Mouse (Mus musculus) mature B cell (primary cell): ENCODE results near the gene Tango6.

Experiments
- in situ Hi-C: fragments of 300-500 bp; cut with MboI; formaldehyde crosslinking; loops from 2 replicates; pipeline ENCODE4 v1.14.3; 2019

Gene Tango6

DNA sequence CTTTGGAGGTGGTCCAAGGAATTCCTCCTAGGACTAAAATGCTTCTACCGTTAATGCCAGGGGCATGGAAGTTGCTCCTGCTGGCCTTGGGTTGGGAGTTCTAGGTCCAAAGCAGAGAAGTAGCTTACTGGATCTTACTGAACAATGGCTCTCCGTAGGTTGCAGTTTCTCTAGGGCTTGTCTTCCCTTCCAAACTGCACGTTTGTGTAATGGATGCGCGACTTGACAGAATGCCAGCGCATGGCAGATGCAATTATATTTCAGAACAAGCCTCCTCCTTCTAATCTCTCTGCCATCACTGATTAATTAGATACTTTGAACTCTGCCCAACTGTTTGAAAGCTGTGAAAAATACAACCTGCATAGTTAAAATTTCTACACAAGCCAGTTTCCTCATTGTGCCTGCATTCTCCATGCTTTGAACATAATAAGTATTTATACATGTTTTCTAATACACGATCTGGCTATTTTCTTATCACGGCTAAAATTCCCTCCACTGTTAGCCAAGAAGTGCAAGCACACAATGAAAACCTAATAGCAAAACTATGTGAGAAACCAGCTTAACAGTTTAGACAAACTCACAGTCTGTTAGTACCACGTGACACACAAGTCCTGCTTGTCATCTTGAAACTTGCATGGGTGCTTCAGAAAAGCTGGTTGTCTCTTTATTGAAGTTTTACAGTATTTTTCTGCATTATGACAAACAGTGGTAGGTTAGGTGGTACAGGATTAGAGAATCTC is 133.7 kb downstream of the Tango6 start:
- in situ Hi-C loops = no loop called here

DNA sequence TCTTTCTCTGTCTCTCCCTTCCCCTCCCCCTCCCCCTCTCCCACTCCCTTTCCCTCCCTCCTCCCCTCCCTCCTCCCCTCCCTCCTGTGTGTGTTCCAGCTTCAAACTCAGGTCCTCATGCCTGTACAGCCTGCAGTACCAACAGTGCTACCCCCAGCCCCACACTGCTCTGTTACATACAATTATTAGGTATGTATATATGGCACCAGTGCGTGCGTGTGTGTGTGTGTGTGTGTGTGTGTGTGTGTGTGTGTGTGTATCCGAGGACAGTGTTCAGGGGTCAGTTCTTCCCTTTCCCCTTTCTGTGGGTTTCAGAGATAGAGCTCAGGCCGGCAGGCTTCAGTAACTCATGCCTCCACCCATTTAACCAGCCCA is 134.3 kb downstream of the Tango6 start:
- in situ Hi-C loops = no loop called here

DNA sequence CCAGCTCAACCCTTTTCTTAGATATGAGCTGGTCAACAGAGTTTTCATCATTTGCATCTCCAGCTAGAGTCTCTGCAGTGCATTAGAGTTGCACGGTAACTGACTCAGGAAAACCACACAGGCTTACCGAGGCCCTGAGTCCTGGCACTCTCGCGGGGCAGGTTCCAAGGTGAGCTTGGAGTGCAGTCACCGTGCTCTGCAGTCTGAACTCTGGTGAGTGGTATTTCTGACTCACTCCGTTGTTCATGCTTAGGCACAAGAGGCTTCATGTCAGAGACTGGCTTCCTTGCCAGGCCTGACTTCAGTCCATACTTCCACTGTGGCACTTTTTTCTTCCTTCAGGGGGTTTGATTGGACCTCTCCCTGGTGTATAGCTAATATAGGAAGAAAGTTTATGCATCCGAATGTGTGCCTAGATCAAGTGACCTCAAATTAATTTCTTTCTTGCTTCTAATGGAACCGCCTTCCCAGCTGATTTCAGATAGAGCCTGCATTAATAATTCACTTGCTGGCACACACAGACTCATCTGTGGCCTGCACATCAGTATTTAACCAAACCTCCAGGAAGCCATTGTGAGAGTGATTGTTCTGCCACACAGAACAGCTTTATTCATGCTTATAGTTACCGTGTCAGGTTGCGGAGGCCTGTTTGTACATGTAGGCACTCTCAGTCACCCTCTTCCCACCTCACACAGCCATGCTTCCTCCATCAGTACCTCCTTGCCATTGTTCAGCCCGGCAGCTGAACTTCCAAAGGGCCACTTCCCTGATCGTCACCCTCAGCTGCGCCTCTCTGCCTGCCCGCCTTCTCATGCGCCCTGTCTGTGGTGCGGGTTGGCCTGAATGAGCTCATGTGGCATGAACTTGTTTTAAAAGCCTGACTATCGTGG is 136.0 kb downstream of the Tango6 start:
- in situ Hi-C loops = no loop called here

DNA sequence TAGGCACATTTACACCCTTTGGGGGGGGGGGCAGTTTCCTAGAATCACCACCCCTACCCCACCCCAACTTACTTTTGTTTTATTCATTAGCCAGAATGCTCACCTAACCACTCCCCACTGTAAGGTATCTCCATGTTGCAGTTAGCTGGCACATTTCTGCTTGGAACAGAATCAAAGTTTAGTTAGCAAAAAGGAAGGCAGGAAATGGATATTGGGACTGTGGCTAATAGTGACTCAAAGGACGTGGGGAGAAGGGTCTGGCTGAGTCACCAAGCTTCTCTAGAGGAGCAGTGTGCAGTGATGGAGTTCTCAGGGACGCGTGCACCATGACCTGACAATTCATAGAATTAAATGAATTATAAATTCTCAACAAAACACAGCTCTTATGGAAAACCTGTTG is 136.7 kb downstream of the Tango6 start:
- in situ Hi-C loops = no loop called here

DNA sequence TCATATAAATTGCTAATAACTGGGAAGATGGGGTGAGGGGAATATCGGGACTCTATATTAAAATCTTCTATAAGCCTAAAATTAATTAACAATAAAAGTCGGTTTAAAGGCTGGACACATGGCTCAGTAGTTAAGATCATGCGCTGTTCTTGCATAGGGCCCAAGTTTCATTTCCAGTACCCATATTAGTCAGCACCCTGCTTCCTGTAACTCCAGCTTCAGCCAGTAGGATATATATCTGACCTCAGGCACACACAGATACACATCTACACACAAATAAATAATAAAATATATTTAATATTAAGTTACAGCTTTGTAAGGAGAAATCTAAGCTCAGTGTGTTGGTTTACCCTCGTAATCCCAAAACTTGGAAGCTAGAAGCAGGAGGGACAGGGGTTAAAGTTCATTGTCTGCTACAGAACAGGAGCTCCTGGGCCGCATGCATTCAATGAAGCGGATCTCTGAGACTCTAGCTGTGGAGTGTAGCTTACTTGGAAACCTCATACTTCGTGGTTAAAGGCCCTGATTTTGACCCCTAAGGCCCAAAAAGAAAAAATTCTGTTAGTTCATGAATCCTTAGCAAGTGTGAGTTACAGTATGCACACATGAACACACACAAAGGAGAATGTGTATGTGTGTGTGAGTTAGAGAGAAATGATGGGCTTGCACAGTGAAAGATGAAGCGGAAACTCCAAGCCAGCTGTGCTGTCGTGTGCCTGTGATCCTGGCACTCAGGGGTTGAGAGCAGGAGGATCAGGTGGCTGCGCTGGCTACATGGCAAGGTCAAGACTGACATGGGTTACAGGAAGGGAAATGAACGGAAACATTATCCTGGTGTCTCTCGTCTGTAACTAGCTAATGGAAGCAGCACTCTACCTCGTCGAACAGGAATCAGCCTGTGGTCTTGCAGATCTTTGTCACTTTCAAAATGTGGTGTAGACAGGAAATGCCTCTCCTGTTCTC is 138.0 kb downstream of the Tango6 start:
- in situ Hi-C loops = no loop called here

DNA sequence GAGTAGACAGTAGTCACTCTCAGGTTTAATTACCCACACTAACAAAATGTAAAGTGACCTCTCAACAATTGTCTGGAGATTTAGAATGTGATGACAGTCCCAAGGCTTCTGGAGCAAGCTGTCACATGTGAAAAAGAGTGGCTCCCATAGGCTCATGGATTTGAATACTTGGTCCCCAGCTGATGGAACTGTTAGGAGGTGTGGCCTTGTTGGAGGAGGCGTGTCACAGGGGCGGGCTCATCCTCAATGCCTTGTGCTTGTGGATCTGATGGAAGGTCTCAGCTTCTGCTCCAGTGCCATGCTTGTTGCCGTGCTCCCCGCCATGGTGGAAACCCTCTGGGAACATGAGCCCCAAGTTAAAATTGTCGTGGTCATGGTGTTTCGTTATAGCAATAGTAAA is 146.1 kb downstream of the Tango6 start:
- in situ Hi-C loops = no loop called here

DNA sequence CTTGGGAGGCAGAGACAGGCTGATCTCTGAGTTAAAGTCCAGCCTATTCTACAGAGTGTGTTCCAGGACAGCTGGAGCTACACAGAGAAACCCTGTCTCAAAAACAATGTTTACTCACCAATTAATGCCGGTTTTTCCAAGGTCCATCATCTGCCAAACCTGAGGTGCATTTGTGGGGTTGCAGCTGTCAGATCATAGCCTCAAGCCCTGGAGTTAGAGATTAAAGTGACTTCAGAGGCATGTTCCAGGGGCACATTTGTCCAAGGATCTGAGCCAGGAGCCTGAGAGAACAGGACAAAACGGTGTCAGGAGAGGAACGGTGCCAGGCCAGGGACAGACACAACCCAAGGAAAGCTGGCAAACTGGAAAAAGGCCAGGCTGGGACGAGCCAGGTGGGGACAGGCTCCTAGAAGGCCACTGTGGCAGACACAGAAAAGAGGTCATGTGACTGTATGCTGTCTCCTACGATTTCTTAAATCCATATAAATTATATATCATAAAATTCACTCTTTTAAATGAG is 146.7 kb downstream of the Tango6 start:
- in situ Hi-C loops = no loop called here

DNA sequence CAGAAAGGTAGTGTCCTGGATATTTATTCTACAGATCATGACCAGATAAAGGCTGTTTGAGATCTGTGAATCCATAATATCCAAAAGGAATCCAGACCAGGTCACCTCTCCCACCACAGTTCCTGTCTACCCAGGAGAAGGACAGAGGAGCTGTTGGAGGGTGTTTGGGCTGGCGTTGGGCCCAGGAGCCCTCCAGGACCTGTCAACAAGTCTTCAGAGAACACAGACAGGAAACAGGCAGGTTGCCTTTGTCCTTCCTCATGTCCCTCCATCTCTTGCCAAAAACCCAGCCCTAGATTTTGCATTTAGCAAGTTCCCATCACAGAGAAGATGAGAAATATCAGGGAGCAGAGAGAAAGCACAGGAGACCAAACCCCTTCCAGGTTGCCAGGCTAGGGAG is 152.0 kb downstream of the Tango6 start:
- in situ Hi-C loops = no loop called here

DNA sequence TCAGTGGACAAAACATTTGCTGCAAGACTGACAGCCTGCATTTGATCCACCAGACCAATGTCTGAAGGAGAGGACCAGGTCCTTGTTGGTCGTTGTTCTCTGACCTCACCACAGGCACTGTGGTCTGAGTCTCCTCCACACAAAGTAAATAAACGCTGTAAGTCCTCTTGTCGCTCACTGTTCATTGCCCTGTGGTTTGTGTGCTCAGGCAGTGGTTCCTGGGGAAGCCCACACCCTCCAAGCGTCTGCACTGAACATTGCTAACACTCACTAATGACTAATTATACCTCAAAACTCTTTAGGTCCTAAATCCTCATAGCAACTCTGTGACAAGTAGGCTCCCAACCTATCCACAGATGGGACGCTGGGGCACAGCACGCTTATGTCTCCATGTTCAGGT is 153.7 kb downstream of the Tango6 start:
- in situ Hi-C loops = no loop called here

DNA sequence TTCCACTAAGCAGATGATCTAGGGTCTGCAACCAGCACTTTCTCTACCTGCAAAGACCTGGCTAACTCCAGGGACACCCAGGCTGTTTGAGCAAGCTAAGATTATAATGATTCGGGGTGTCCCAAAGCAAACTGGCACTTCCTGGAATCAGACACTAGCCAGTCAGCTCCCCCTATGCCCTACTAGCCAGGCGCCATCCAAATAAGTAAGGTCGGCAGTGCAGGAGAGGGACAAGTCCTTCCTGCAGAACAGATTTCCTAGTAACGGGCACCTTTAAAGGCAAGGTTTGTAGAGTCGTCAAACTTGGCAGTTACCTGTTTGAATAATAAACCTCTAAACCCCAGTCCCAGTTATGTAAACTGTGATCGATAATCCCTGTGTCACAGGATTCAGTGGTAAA is 155.9 kb downstream of the Tango6 start:
- in situ Hi-C loops = no loop called here

DNA sequence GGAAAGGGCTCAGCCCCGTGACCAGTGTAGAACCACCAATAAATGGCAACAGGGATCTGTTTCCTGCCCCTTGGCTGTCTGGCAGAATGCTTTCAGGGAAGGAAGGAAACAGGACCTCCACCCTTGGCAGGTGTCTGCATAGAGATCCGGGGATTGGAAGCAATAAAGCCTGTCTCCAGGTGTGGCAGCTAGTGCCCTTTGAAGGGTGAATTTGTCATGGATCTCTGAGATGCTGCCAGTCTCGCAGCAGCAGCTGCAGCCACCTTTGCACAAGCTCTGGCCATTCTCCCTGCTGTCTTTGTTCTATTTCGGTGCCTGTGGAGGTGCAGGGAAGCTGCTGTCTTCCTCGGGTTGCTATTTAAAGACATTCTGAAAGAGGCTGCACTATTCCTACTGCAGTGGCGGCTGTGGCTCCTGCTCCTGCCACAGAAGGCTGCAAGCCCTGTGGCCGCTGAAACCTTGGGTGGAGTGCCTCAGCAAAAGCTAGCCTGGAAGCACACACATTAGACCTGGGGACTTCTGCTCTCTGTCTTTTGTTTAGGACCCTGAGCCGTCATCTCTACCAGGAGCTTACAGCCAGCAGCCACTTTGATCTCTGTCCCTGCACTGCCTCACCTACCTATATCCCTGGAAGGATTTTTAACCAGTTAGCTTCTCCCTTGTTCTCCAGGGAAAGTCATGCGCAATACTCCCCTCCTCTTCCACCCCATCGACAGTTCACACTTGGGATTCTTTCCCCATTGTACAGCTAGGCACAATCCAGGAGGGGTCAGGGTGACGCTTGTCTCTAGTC is 156.5 kb downstream of the Tango6 start:
- in situ Hi-C loops = no loop called here

DNA sequence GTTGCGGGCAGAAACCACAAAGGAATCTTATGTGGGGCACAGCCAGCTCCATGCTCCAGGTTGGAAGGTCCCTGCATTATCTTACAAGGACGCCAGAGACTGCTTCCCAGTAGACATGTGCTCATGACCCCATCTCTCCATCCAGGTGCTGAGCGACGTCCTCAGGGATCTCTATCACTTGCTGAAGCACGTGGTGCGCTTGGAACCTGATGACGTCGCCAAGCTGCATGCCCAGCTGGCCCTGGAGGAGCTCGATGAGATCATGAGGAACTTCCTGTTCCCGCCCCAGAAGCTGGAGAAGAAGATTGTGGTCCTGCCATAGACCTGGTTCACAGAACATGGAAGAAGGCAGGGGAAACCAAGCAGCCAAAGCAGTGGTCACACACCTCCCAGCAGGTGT is 167.2 kb downstream of the Tango6 start:
- in situ Hi-C loops = no loop called here

DNA sequence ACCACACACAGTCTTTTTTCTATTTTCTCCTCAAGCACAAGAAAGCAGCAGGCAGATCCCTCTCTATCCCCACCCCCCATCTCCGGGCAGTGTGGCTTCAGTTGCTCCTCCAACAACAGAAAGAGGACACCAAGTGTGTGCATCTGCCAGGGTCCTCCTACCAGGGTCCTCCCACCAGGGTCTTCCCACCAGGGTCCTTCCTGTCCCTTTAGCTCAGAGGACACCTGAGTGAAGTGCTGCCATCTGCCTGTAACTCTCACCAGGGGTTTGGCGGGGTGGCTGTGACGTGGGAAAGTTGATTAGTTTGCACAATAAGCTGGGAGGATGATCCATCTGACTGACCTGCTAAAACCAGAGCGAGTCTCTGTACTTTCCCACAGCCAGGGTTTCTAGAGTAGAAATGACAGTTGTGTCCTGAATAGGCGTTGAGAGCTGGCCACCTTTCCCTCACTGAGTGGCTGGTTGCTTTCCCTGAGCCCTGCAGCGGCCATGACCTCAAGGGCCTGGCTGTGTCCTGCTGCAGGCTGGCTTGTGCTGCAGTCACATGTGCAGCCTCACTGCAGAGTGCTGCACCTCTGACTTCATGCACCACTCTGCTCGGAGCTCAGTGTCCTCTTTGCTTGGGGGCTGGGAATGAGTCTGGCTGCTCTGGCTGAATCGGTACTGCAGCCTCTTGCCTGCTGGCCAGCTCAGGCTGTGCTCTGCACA is 171.8 kb downstream of the Tango6 start:
- in situ Hi-C loops = no loop called here

DNA sequence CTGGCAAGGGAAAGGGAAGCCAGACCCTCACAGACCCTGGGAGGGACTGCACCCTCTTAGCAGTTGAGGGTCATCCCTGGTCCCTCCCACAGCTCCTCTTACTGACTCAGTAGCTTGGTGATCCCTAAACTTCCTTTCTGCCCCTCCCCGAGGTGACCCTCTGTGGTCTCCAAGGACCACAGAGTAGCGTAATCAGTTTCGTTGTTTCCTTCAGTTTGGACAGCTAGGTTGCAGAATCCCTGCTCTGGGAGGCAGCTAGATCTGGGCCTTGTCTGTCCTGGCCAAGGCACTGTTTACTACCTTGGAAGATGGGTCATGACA is 172.3 kb downstream of the Tango6 start:
- in situ Hi-C loops = no loop called here

DNA sequence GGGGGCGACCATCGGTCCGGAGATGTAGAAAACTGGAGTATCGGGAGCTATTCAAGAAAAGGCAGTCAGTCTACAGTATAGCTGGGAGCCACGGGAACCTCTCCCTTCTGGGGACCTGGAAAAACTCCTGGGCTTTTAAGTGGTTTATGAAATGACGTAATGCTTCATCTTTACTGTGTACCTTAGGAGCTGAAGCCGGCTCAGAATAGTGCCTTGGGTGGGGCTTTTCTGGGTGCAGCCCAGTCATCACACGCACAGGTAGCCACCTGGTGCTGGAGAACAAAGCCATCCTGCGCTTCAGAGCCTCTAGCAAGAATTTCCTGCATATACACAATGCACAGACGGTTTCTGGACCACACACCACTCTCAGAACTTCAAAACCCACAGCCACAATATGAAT is 180.0 kb downstream of the Tango6 start:
- in situ Hi-C loops = no loop called here

DNA sequence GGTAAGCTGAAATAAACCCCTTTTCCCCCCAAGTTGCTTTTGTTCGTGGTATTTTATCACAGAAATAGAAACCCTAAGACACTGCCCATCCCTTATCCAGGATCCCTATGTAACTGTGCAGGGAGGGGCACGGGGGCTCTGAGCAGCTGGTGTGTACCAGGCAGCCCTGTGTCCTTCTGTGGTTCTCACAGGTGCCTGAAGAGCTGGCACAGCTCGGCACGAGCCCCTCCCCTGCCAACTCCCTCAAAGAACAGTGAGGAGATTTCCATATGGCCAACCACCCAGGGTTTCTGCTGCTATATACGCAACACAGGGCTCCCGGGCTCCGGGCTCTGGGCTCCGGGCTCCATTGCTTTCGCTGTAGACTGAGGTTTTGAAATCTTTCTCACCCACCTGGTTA is 182.5 kb downstream of the Tango6 start:
- in situ Hi-C loops = no loop called here

DNA sequence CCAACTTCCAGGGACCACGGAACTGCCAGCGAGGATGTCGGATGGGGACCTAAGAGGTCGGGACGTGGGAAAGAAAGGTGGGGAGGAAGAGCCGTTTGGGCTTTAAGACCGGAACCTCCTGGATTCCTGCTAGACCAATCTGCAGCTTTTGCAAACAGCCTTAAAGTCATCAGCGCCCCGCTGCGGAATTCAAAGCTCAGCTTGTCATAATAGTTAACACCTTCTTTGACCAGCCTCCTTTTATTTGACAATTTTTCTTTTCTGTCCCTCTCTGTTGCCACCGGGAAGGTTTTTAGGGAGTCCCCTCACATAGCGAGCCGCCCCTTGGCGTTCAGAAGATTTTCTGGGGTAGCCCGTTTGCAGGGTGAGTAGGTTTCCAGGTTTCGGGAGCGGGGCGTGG is 187.2 kb downstream of the Tango6 start, which contains the start of gene Has3:
TSS of gene Has3 (plus strand) at position 192 of the 400 bp plus-strand sequence.
- in situ Hi-C loops = no loop called here

DNA sequence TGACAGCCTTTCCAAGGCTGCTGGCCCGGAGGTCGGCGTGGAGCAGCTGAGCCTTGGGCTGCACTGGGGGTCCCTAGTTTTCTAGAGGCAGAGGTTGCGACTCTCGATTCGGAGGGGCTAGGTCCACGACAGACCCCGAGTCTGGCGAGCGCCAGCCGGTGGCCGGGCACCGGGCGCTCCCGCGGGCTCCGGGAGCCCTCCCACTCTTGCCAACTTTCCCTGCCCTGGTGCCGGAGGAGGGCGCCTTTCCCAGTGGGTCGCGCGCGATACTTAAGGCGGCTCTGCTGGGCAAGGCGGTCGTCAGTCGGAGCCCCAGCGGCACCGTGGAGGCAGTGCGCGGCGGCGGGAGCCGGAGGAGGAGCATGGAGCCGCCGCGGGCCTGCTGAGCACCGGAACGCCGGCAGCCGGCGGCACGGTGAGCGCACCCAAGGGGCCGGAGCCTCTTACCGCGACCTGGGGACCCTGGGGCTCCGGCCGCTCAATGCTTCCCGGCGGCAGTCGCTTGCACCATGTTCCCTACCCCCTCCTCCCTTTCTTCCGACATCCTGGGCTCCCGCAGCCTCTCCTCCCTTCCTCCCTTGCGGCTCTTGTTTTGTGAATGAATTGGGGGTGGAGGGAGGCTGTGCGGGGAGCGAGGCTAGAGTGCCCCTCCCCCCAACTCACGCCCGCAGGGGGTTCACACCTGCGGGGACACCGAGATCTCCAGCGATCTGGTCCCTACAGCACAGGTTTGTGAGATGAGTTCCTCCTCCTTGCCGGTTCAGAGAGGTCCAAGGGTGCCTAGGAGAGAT is 187.9 kb downstream of the Tango6 start:
- in situ Hi-C loops = no loop called here

DNA sequence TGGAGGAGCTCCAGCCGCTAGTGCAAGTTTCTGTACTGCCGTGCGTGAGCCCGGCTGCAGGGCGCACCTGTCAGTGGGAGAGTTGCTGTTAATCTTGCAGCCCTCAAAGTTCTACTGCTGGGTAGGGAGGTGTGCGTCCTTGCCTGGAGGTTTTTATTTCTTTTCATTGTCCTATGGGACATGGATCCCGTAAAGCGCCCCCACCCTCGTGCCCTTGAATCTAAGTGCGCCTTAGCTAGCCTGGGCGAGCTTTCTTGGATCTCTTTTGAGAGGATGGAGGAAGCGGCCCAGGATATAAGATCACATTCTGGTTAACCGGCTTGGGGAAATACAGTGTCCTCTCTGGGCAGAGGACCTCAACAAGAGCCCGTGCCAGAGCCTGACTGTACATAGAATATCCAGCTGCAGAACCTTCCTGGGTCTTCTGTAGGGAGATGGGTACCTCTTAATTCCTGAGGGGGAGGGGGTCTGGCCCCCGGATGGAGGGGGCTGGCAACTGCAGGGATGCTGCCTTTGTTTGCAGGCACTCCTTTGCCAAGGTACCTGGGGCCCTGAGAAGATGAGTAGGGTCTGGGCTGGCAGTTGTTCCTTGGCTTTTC is 188.6 kb downstream of the Tango6 start:
- in situ Hi-C loops = no loop called here
